Mouse (Mus musculus) right cerebral cortex, postnatal 25 days (tissue): ENCODE measurements around the gene Ckap4.
"Not testable (repeated sequence)": the region's sequence is repeated elsewhere in the genome, so short reads cannot be mapped to it uniquely, and the experiment has no call there.

ENCODE experiments used
- DNase-seq: peaks from one replicate; pipeline ENCODE4 v3.0.0; 2022

Ckap4 gene

DNA sequence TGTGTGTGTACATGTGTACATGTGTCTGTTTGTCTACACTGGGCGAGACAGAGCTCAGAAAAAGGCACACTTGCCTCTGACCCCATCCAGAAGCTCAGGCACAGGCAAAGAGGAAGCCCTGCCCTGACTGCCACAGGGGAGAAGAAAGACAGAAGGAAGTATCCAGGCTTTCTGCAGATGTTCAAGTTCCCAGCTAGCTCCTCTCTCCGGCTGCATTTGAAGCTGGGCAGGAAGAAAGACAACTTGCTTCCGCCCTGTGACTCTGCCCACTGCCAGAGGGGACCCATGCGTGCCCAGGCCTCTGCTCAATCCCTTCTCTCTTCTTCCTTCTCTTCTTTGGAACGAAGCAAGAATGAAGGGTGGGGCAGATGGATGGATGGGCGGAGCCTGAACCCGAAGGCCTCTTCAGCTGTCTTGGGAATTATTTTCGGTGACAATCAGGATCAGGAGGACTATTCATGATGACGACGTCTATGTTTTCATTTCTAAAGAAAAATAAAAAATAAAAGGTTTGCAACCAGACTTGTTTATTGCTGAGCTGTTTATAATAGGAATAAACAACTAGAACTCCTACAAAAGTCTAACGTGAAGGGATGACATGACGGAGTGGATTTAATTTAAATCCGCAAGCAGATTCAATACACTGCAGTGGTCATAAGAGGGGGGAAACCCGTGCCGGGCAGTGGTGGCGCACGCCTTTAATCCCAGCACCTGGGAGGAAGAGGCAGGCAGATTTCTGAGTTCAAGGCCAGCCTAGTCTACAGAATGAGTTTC, 15.5 kb upstream of the Ckap4 start:
- DNase-seq: no peak

DNA sequence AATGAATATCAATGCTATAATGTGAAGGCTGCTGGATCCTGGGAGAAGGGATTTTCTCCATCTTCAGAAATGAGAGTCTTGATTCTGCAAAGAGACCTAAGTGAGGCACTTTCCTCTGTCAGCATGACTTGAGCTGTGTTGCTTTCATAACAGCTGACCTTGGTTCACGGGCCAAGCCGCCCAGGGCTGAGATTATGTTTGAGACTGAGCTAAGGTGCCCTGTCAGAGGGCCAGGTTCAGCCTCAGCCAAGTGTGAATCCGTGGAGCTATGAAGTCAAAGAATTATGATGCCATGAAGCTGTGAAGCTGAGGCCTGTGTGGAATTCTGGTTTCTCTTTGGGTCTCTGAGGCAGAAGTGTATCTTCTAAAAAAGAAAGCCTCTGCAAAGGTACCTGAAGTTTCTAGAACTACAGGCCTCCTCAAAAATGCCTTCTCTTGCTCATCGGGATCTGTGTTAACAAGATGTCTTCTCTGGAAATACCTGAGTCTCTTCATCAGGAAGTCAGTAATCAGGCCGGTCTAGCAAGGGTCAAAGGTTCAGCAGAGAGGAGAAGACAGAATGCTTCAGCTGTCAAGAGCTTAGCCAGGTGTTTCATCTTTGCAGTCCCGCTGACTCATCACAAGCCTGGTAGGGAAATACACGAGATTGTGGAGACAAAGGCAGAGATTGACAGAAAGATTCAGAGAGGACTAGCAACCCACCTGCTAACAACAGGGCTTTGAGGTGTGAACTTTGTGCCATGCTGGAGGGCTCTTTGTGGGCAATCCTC, 11.2 kb upstream of the Ckap4 start:
- no peak for DNase-seq

DNA sequence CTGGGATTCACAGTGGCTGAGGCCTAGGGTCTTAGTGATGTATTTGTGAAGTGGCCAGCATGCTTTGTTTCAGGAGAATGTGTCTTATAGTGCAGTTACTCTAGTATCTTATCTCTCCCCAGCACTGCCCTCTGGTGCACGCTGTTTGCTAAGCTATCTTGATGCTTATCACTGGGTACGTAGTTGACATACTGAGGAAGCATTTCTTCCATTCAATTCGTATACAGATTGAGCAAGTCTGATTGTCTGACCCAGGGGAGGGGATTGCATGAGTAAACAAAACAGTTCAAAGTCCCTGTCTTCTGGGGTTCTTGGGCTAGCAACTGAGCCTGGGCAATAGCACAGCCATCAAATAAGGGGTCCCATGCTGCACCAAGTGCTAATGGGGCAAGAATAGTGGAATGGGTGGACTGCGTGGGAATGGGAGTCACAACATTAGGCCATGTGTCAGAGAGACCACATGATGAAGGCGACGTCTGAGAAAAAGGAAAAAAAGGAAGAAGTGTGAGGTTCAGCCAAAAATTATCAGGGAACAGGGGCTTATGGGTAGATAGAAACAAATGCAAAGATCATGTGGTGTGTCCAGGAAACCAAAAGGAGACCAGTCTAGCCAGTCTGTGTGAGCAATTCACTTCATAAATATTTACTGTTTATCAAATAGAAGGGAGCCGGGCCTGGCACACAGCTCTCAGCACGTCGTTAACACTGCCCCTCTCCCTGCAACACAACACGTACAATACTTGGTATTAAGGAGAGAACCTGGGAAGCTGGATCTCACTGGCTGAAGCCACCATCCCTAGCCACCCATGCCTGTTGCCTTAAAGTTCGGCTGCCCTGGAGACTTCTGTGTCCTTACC, 9.2 kb upstream of the Ckap4 start:
- no peak for DNase-seq

DNA sequence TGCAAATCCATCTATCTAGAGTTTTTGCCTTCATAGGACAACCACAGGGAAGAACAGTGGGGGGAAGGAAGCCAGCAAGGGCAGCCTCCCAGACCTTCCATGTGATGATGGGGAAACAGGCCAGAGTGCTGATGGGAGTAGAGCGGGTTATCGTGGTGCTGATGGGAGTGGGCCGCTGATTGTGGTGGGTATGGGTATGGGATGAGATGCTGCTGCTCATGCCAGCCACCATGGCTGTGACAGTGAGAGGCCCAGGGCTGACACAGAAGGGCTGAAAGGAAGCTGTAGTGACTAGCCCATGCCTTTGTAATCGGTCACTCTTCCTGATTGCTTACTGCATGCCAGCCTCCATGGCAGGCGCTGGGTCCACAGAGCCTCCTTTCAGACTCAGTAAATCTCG, 5.8 kb upstream of the Ckap4 start:
- DNase-seq: no peak

DNA sequence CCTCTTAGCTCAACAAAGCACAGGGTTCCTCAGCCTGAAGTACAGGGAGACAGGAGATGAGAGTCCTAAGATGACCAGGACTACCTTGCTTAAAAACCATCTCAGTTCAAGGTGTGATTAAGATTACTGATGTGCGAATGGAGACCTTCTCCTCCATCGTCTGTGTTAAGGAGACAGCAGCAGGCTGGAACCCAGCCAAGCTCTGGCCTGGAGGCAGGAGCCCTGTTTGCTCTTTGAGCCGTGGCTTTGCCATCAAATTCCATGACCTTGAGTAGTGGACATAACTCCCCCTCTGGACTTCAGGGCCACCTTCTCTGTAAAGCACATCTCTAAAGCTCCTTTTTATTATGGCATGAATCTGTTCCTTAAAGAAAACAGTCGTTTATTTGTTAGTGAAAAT, 2.0 kb upstream of the Ckap4 start:
- no peak for DNase-seq

DNA sequence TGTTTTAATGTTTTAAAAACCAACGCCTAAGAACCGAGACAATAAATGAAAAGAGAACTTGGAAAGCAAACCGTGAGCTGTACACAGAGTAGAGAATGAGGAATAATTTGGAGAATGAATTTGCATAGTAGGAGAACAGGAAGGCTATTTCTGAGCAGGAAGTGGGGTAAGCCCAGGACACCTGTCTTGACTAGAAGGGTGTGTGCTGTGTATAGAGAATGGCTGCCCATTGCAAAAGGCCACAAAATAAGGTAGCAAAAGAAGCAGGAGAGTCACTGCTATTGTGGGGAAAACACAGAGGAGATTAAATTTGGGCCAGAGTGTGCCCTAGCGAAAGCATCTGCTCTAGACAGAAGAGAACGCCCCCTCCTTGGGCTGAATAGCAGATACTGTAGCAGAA, 1.6 kb upstream of the Ckap4 start:
- no peak for DNase-seq

DNA sequence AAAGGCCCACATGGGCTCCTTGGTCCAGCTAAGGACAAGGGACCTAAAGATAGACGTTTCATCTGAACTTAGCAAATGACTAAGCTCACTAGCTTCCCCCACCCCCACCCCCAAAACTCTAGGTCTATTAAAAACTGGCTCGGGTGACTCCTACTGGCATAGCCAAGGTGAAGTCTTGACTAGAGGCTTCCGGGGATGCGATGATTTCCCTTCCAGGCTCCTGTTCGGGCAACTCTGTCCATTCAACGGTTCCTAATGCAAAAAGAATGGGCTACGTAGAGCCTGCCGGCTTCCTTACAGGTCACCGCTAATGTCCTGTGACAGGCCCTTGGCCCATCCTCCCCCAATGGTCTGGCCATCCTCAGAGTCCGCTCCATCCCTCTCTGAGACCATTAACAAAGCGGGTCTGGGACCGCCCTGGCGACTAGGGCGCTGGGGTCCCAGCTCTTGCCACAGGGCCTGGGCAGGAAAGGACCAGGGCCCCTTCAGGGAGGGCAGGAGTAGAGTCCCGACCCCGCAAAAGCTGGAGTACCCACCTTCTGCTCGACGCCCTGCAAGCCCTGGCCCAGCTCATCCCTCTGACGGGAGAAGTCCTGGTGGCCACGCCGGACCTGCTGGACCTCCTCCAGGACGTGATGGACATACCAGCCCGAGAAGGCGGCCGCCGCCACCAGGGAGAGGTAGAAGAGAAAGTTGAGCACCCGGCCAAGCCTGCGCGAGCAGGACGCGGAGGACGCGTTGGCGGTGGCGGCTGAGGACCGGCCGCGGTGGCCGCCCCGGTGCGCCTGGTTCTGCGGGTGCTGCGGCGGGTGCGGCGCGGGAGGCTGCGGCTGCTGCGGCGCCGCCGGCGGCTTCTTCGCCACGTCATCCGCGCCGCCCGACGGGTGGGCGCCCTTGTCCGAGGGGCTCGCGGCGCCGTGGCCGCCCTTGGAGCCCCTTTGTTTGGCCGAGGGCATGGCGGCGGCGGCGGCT, 665 bp downstream of the Ckap4 start:
- peak; percentile 60 for DNase-seq

DNA sequence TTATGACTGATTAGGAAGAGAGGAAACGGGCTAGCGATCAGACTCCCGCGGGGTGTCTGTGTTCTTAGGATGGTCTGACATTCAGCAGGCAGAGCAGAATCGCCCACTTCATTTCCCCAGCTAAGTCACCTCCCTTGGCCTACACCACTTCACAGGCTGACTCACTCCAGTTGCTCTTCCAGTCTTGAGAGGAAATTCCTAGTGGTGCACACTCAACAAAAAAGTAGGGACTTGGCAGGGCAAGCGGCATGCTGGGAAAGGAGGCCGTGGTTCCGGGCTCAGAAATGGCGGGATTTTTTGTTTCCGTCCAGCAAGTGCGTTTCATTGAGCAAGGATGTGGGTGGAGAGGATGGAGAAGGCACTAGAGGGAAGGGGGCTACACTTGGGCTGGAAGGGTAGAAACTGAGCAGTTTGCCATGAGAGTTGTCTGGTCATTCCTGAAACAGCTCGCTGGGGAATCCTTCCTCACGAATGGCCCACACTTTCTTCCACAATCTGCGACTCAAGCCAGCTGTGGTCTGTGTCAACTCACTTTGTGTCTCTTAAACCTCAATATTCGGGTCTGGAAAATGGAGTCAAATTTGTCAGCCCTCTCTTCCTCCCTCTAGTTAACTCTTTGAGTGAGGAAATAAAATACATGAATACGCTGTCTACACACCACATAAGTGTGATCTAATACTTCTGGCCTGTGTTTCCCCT, 1.5 kb downstream of the Ckap4 start:
- DNase-seq: no peak

DNA sequence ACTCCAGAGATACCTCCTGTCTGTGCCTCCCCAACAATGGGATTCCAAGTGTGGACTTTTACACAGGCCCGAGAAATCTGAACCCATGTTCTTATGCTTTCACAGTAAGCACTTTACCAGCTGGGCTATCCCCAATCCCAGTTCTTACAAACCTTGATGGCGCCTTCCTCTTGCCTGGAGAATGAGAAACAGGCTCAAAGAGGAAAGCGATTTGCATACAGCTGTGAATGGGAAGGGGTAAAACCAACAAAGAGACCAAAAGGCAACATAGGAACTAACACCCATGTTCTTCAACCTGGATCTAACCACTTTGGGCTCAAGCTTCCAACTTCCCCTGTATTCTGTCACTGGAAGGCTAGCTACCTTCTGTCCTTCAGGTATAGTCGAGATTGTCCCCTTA, 2.3 kb downstream of the Ckap4 start:
- no peak for DNase-seq

DNA sequence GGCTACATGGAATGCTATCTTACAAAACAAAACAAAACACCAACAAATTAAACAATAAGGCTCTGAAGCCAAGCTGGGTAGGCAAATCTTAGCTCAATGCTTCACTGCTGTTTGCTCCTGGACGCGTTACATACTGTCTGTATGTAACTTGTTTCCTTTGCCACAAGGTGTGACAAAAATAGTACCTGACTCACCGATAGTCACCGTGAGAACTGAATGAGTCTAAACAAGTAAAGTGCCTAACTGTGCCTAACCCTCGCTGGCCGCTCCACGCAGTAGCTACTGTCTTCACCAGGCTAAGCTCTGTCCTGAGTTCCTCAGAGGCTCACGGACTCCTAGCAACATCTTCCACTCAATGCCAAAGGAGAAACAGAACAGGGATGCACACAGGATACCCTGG, 3.5 kb downstream of the Ckap4 start:
- DNase-seq: no peak

DNA sequence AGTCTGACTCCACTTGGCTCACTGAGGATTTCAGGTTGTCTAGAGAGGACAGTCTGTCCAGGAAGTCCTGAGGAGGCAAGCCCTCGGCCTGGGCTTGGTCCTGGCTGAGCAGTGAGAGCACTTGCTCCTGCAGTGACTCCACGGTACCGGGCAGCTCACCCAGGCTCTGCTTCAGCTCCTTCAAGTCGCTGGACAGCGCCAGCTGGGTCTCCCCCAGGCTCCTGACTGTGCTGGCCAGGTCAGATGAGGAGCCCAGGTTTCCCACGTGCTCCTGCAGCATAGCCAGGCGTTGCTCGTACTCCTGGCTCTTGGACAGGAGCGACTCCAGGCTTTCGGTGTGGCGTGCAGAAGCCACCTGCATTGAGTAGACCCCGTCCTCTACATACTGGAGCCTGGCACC, 6.2 kb downstream of the Ckap4 start:
- no peak for DNase-seq

DNA sequence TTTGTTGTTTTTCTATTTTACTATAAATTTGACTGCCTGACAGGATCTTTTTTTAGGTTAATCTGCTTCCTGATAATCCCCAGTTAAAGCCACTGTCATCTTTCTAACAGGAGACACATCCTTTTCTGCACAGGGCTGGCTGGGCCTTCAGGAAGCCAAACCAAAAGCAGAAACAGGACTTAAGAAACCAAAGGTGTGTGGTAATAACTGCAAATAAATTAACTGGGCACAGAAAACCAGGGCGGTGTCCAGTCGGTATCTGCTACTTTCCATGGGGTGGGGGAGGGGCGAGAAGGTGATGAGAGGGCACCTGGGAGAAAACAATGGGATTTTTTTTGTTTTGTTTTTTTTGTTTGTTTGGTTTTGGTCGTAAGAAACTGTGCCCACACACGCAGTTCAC, 6.8 kb downstream of the Ckap4 start:
- DNase-seq: no peak

DNA sequence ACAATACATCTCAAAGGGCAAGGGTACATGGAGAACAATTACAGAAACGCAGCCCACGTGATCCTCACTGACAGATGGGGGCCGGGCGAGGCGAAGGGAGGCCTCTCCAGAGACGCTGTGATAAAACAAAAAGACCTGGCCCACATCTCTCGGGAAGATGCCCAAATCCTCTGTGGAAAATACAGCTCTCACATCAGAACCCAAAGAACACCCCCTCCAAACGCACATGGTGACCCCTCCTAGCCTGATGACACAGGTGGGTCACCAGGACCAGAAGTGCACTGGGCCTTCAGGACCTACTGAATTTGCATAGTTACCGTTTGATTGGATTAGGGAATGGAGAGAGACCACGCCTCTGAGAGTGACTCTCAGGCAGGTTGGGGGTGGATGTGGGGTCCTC, 7.4 kb downstream of the Ckap4 start:
- DNase-seq: no peak

DNA sequence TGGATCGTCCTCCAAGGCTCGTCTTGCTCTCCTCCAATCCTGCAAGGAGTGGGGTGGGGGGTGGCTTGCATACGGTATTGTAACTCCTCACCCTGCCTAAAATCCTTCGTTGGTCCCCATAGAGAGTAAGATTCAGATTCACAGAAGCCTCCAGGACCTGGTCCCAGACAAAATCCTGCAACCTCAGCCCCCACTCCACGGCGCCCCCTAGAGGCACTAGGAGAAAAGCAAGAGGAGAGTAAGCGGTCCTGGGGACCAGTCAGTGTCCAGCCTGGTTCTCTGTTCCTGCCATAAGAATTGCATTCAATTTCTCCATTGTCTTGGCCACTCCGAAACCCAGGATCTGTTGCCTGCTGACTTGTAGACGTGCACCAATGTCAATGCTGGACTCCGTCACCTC, 10.2 kb downstream of the Ckap4 start:
- DNase-seq: no peak

DNA sequence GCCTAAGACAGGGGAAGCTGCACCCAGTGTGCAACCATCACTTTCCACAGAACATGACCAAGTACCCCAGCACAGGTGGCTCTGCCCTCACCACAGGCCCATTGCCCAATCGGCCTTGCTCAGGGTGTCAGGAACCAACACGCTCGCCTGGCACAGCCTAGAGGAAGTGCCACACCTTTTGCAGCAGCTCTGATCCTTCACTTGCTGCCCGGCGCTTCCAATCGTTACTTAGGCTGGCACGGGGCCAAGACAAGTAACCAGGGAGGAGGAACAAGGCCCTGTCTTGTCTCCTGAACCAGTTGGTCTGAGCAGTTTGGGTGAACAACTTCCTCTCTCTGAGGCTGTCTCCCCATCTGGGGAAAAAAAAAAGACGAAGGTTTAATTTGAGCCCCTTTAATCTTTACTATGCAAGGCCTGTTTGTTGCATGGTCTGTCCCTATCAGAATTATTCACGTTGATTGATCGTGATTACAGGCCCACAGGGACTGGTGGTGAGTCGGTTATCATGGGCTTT, 17.4 kb downstream of the Ckap4 start:
- no peak for DNase-seq

DNA sequence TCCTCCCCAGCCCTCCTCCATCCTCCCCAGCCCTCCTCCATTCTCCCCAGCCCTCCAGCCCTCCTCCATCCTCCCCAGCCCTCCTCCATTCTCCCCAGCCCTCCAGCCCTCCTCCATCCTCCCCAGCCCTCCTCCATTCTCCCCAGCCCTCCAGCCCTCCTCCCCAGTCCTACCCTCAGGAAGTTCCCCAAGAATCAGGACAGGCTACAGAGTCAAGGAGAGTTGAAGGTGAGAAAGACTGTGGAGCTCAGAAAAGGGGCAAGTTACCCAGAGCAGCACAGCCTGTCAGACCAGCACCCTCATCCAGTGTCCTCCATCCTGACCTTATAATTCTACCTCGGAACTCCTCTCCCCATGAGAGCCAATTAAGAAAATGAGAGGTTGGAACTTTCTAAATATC, 17.9 kb downstream of the Ckap4 start:
- not testable (repeated sequence) for DNase-seq

DNA sequence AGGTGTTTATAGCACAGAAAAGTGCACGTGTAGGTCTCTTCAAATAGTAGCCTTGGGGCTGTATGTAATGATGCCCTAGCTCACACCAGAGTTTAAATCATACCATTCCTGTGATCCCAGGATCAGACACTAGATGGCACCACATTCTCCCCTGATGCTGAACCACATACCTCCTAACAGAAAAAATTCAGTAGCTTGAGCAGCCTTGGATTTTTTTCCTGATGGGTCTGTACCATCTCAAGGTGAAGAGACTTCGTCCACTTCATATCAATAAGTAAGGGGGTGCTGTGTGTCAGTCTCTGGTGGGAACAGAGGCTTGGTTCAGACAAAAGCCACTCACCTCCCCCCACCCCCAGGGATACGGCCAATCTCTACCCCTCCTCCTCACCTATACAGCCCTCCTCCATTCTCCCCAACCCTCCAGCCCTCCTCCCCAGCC, 18.3 kb downstream of the Ckap4 start:
- peak; percentile 47 for DNase-seq

DNA sequence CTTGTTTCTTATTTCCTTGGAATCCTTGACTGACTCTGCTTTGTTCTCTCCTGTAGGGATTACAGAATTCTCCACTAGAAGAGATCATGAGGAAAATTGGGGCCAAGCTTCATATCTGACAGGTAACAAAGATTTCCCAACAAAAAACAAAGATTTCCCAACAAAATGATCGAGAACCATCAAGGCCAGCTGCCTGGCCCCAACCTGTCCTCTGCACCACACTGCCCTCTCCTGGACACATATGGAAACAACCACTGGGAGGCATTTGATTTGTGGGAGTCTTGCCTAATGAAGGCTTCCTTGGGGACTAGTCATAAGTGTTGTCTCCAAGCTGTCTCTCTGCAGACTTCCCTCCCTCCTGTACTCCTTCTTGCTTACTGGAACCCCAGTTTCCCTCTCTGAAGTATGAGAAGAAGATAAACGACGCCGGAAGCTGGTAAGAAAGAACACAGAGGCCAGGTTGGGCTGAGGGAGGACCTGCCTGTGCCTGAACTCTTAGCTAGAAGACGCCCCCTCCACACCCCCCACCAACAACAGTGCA, 19.8 kb downstream of the Ckap4 start:
- DNase-seq: no peak

DNA sequence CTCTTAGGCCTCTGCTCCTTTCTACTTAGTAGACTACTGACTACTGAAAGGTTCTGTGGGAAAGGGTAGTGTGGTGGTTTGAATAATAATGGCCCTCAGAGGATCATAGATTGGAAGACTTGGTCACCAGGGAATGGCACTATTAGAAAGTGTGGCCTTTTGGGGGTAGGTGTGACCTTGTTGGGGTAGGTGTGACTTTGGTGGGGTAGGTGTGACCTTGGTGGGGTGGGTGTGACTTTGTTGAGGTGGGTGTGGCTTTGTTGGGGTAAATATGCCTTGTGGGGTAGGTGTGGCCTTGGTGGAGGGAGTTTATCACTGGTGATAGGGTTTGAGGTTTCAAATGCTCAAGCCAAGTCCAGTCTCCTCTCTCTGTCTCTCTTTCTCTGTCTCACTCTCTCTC, 21.1 kb downstream of the Ckap4 start:
- DNase-seq: no peak

DNA sequence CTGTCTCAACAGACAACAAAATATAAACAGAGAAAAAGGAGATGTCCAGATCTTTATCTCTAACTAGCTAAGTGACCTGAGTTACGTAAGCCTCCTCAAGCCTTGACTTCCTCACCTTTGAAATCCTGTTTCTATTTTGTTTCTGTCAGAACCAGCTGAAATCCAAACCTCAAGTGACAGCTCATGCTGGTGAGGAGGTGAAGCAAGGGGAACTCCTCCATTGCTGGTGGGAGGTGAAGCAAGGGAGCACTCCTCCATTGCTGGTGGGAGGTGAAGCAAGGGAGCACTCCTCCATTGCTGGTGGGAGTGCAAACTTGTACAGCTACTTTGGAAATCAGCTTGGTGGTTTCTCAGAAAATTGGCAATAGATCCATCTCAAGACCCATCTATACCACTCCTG, 25.3 kb downstream of the Ckap4 start:
- no peak for DNase-seq

DNA sequence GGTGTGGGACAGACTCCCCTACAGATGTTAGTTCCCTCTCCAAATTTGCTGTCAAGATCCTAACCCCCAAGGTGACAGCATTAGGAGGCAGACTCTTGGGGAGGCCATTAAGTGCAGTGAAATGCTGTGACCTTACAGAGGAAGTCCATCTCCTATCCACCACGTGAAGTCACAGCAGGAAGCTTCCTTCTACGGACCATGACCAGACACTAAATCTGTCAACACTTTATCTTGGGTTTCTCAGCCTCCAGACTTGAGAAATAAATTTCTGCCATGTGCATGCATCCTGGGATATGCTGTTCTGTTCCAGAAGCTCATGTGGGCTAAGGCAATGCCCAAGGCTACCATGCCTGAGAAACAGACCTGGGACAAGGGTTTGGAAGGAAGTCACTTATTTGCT, 35.0 kb downstream of the Ckap4 start:
- no peak for DNase-seq
